Mouse (Mus musculus) spleen, adult 2 months (tissue): Measurements from ENCODE around the gene Cdc34b. TPM values are rescaled to one million over a fixed set of nuclear protein-coding genes. Genes with fewer than 3 reads are reported as not detected.

Experiments used
- DNase-seq, 2 experiments: peaks; one replicate each; pipeline versions ENCODE4 v3.0.0 to v3.0.0-alpha.2; 2012 to 2021; ENCODE audit warnings: low spot score in 2 of 2, low read depth in 1 of 2
- H3K27ac ChIP-seq: fragments of 200-500 bp; 2 replicates; pipeline ENCODE4 v1.5.1; 2012; ENCODE audit warnings: low read length, inconsistent platforms; ENCODE audit not compliant: insufficient read depth
- H3K27me3 ChIP-seq: fragments of 200-500 bp; 2 replicates; pipeline ENCODE4 v1.6.1; 2012; ENCODE audit warnings: mild to moderate bottlenecking, moderate library complexity, low read length, inconsistent platforms; ENCODE audit not compliant: control insufficient read depth, insufficient read depth
- H3K36me3 ChIP-seq: fragments of 200-500 bp; 2 replicates; pipeline ENCODE4 v1.6.1; 2012; ENCODE audit warnings: mild to moderate bottlenecking, low read length, inconsistent platforms; ENCODE audit not compliant: control insufficient read depth, insufficient read depth
- H3K4me1 ChIP-seq: fragments of 200-500 bp; 2 replicates; pipeline ENCODE4 v1.6.1; 2011; ENCODE audit warnings: inconsistent platforms; ENCODE audit not compliant: control insufficient read depth, insufficient read depth, insufficient read length
- H3K4me3 ChIP-seq: fragments of 200-500 bp; 2 replicates; pipeline ENCODE4 v1.5.1; 2011; ENCODE audit warnings: mild to moderate bottlenecking, inconsistent platforms; ENCODE audit not compliant: insufficient read depth, insufficient read length; ENCODE audit errors: extremely low read depth
- CTCF ChIP-seq: fragments of 200-500 bp; IDR thresholded peaks from 2 replicates; pipeline ENCODE4 v1.5.1; 2011; ENCODE audit warnings: mild to moderate bottlenecking, inconsistent platforms; ENCODE audit not compliant: insufficient read depth, insufficient read length, insufficient replicate concordance; ENCODE audit errors: extremely low read depth
- POLR2A ChIP-seq: fragments of 200-500 bp; IDR thresholded peaks from 2 replicates; pipeline ENCODE4 v1.6.1; 2011; ENCODE audit warnings: low read depth, low read length, inconsistent platforms
- WGBS: fragments of 180-500 bp; shearing (Covaris S2); methylation state at CpG from one replicate; pipeline ENCODE4 v1.1.7; 2018; 5-methylcytosine and 5-hydroxymethylcytosine counted together
- polyA plus RNA-seq: library from polyadenylated mRNA; depleted of rRNA; stranded (reverse); fragments of >200 nt; gene quantifications from 2 replicates; pipeline ENCODE4 v1.2.3, GENCODE M21; 2012

Cdc34b gene
- polyA plus RNA-seq, 1 experiment = not detected

- Histone ChIP-seq H3K27me3 (no peaks in the 10 kb centered on the region), H3K4me3 (no peak overlapping the region), H3K4me1 (no peaks in the 10 kb centered on the region), H3K27ac (no peak overlapping the region), H3K36me3 (no peaks in the 10 kb centered on the region)
- DNase-seq = no peak
- TF ChIP-seq CTCF (no peak), POLR2A (no peak)
- 83% methylated on average over 1 of the region's 1 CpGs for whole genome bisulfite sequencing
Observed at GRCm38 (mm10) chr11:94762281-94762680, 20.7 kb downstream of the Cdc34b start.

DNA sequence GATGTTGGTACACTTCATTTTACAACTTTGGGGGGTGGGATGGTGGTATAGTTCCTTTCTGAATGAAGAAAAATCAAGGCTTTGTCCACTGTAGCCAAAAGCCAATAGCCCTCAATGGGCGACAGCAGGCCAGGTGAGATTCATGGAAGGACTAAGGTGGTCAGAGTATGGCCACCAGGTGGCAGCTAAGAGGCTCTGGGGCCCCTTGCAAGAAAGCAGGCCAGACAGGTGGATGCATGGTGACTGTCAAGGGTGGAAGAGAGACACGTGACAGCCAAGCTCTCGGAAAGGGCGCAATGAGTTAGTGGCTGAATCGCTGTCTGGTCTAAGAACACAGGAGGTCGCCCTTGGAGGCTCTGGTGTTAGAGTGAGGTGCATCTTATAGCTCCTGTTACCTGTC, 21.2 kb downstream of the Cdc34b start:
- no peaks in the 10 kb centered on the region for H3K27me3 ChIP-seq
- H3K4me3 ChIP-seq = no peak overlapping the region
- no peak overlapping the region for H3K27ac ChIP-seq
- no peak for TF ChIP-seq POLR2A
- TF ChIP-seq CTCF = no peak
- 78% methylated on average over 6 of the region's 6 CpGs for WGBS
- no peaks in the 10 kb centered on the region for H3K4me1 ChIP-seq
- no peak for DNase-seq
- H3K36me3 ChIP-seq = no peaks in the 10 kb centered on the region

- 95% methylated on average over 2 of the region's 2 CpGs for WGBS
- DNase-seq = no peak
- no peaks in the 10 kb centered on the region for H3K27me3 ChIP-seq
Observed at GRCm38 (mm10) chr11:94767241-94767640, 25.7 kb downstream of the Cdc34b start.

GRCm38 (mm10) chr11:94772363-94773055, 30.9 kb downstream of the Cdc34b start:
- DNase-seq = no peak
- no peak overlapping the region for H3K4me3 ChIP-seq
- H3K4me1 ChIP-seq = no peaks in the 10 kb centered on the region
- WGBS = 67% methylated on average over 3 of the region's 3 CpGs
- no peaks in the 10 kb centered on the region for H3K27me3 ChIP-seq
- H3K27ac ChIP-seq = no peak overlapping the region
- no peaks in the 10 kb centered on the region for H3K36me3 ChIP-seq
- TF ChIP-seq CTCF (no peak), POLR2A (no peak)

More at GRCm38 (mm10) chr11:94767241-94767640, 25.7 kb downstream of the Cdc34b start:
- Histone ChIP-seq H3K36me3 (no peaks in the 10 kb centered on the region), H3K27ac (no peak overlapping the region), H3K4me3 (no peak overlapping the region), H3K4me1 (no peaks in the 10 kb centered on the region)
- no peak for TF ChIP-seq CTCF
- TF ChIP-seq POLR2A = no peak

- H3K36me3 ChIP-seq = no peaks in the 10 kb centered on the region
- 87% methylated on average over 1 of the region's 1 CpGs for WGBS
- no peak overlapping the region for H3K27ac ChIP-seq
- no peak for DNase-seq
- TF ChIP-seq CTCF (no peak), POLR2A (no peak)
- no peaks in the 10 kb centered on the region for H3K27me3 ChIP-seq
- no peaks in the 10 kb centered on the region for H3K4me1 ChIP-seq
- no peak overlapping the region for H3K4me3 ChIP-seq
Observed at GRCm38 (mm10) chr11:94773851-94774250, 32.3 kb downstream of the Cdc34b start.

DNA sequence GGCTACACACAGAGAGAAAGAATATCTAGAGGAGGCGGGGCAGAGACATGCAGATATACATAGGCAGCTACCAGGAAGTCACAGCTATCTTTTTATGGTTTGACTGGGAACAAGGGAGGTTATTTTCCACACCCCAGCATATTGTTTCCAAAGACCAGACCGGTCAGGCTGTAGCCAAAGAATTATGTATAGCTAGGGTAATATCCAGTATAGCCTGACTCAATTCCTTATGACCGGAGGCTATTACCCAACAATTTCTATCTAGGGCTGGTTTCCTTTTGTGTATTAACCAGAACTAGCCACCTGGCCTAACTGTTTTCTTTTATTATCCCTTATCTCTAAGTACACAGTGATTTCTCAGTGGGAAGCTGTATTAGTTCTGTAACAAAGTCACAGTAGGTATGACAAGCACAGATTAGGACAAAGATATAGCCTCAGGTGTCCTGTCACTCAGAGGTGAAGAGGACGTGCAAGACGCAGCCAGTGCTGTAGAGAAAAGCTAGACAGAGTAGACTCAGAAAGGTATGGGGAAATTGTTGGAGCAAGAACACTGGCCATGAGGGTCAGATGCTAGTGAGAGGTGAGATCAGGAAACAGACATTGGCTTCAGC, 33.4 kb downstream of the Cdc34b start:
- Histone ChIP-seq H3K27me3 (no peaks in the 10 kb centered on the region), H3K4me1 (no peaks in the 10 kb centered on the region), H3K36me3 (no peaks in the 10 kb centered on the region), H3K4me3 (no peak overlapping the region), H3K27ac (no peak overlapping the region)
- TF ChIP-seq POLR2A (no peak), CTCF (no peak)
- no peak for DNase-seq
- 90% methylated on average over 5 of the region's 5 CpGs for WGBS

- Histone ChIP-seq H3K4me1 (no peaks in the 10 kb centered on the region), H3K4me3 (no peak within 1 kb of the TSS)
- TF ChIP-seq POLR2A (no peak), CTCF (no peak)
Observed at GRCm38 (mm10) chr11:94782603-94783002, 41.0 kb downstream of the Cdc34b start, which contains the start of gene Tmem92. TSS of gene Tmem92 (minus strand) at chr11:94782703.

More at GRCm38 (mm10) chr11:94782603-94783002, 41.0 kb downstream of the Cdc34b start, which contains the start of gene Tmem92:
- DNase-seq = no peak
- H3K27ac ChIP-seq = no peak within 1 kb of the TSS
- no peaks in the 10 kb centered on the region for H3K27me3 ChIP-seq
- no peaks in the 10 kb centered on the region for H3K36me3 ChIP-seq
